Mouse (Mus musculus): Measurements from ENCODE around the gene Krt1.

Gene Krt1

DNA sequence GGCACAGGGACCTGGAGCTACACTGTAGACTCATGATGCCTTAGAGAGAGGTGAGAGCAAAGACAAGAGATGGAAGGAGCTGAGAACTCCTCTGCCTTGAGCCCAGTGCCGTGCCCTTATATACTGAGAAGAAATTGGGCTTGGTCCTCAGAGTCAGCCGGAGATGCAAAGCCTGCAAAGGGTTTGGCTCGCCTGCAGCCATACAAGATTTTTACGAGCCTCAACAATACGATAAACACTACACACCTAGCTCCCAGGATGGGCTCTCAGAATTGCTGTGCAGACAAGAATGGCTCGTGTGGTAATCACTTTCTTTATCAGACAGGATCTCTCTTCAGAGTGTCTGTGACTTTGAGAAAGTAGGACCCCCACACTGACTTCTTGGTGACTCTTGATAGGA is at the start of gene Krt1:
Krt1 (minus strand) TSS at position 101 of the 400 bp plus-strand sequence.
- no peak for DNase-seq (ENCODE audit: low spot score)

DNA sequence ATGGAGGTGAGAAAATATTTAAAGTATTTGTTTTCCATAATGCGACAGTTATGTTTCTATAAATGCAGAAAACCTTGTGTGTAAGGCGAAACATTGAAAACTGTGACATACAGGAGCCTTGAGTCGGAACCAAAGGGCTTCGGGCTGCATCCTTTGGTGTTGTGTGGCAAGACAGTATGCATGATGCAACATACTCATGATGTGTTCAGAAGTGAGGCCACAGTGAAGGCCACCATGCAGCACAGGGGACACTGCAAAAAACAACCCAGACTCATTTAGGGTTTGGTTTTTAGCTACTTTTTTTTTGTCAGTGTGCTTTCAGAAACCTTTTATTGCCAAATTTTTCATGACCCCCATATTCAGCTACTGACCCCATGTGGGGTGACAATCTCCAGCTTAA is 44.6 kb upstream of the Krt1 start:
- no peak for DNase-seq (ENCODE audit: low spot score)

DNA sequence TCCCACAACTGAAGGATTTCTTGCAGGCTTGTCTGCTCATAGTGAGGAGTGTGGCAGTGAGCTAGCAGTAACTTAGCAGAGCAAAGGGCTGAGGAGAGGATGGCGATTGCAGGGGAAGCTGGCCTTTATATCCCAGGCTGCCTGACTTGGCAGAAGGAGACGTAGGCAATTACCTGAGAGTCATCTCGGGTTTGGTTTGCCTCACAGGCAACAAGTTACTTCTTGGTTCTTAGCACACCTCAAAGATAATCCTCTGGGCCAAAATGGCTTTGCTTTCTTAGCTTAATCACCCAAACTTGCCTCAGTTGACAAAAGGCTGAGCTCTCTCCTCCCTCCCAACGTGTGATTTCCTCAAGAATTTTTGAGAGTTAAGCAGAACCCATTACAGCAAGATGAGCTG is 42.2 kb upstream of the Krt1 start, which contains the start of gene Krt76:
Krt76 (minus strand) TSS at position 101 of the 400 bp plus-strand sequence.
- DNase-seq (ENCODE audit: low spot score), result no peak

DNA sequence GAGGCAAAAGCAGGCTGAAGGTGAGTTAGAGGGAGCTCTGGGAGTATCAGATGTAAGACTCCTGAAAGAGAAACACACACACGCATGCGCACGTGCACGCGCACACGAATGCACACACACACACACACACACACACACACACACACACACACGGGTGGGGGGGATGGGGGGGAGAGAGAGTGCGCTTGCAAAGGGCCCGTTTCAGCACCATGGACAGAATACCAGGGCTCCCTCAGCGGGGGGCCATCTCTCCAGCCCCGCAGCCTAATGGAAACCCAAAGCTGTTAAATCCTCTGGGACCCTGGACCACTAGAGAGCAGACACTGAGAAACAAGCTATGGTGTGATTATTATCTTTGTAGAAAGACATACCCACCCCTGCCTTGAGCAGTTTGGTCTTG is 29.2 kb upstream of the Krt1 start:
- DNase-seq (ENCODE audit: low spot score), result no peak

DNA sequence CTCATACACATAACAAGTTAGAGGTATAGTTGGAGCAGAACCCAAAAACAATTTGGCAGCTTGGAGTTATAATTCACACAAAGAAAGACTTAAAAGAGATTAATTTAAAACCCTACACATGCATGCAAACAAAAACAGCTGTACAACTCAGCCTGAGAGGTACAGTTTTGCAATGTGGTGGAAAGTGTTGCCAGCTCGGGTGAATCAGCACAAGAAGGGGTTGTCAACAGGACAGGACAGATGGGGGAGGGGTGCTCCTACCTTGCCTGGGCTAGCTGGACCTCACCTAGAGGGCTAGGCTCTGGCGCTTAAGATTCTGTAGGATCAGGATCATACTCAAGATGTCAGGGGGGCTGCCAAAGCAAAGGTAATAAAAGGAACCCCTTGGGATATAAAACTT is 27.4 kb upstream of the Krt1 start:
- DNase-seq (ENCODE audit: low spot score), result no peak

DNA sequence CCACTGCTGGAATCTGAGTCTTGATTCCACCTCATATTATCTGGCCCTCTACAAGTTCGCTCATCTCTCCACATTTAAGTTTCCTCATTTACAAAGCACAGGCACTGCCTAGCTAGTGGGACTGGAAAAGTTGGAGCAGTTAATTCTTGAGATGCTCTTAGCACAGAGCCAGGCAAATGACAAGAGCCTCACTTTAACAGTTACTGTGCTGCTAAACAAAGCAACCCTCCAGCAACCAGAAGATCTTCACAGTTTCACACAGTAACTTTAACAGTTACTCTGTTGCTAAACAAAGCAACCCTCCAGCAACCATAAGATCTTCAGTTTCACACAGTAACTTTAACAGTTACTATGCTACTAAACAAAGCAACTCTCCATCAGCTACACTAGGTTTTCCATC is 23.8 kb upstream of the Krt1 start:
- no peak for DNase-seq (ENCODE audit: low spot score)

DNA sequence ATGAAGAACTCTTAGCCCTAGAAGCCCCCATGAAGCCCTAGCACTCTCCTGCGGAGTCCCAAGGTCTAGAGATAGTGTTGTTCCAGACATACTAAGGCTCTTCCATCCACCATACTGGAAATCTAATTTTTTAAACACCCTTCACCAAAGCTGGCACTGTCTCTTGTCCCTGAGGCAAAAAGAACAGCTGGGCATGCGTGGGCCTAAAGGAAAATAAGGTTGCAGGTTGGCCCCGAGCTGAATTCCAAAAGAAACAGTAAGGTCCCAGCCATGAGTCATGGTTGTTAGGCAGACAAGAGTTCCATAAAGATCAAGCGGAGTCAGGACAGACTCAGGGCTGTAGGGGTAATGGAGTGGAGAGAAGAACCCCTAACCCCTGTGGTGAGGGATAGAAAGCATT is 22.6 kb upstream of the Krt1 start:
- no peak for DNase-seq (ENCODE audit: low spot score)

DNA sequence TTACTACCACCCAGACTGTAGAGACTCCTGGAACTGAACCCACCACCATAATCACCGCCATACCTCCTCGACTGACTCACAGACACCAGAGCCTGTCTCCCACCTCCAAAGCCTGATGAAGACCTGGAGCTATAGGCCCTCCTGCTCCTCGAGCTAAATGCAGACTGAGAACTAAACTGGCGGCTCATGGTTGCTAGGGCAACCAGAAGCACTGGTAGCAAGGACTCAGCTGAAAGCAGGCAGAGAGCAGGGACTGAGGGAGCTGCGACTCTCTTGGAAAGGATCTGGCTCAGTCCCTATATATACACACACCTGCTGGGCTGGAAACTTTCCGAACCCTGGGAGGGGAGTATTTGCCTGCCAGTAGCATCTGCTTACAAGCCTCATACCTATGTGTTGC is 18.8 kb upstream of the Krt1 start, which contains the start of gene Krt77:
Krt77 (minus strand) TSS at position 275 of the 400 bp plus-strand sequence.
- DNase-seq (ENCODE audit: low spot score), result no peak

DNA sequence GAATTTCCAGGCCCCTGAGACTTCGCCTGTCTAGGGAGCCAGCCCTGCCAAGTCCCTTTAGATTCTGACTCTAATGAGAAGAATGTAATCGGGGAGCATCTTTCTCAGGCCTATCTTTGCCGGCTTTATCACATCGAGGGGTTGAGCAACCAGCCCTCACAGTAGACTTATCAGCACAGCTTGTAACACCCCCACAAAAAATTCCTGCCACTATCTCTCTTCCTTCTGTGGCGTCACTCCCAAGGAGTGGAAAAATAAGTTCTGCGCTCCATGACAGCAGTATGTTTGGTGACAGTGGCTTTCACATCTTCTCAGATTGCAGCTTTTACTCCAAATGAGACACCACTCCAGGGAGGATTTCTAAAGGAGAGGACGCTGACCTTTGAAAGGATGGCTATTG is 16.2 kb upstream of the Krt1 start:
- DNase-seq (ENCODE audit: low spot score), result no peak

DNA sequence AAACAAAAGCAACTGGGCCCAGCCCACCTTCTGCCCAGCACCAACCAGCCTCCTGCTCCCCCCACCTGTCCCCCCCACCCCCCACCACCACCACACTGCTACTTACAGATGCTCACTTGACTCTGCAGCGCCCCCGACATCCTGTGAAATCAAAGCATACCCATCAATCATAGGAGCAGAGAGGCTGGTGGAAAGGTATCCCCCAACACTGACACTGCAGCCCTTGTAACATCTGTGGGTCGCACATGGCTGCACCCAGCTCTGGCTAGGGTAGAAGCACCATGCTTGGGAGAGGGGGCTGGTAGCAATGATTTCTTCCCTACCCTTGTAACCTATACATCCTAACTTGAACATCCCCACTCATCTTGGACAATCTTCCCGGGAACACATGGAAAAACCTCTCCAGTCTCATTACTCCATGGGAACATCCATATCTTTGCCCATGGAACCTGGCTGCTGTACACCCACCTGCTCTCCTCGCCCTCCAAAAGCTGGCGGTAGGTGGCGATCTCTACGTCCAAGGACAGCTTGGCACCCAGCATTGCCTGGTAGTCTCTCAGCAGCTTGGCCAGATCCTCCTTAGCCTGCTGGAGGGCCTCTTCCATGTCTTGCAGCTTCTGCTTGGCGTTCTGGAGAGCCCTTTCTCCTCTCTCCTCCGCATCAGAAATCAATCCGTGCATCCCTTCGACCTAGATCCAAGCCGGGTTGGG is 10.0 kb upstream of the Krt1 start:
- no peak for DNase-seq (ENCODE audit: low spot score)

DNA sequence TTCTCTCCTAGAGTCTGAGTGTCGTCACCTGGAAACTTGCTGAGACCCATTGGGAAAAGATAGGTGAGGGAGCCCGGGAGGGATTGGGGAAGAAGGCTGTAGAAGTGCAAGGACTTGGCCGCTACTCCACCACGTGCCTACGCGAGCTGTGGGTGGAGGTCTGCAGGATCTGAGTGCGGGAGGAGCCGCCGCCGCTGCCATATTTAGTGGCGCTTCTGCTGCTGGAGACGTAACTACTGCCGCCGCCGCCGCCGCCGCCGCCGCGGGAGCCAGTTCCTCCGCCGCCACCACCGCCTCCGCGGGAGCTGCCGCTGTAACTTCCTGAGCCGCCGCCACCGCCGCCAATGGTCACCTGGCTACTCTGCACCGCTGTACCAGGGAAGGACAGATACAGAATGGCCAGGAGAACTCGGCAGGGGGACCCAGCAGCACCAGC is 9.2 kb upstream of the Krt1 start:
- peak; percentile 6 for DNase-seq (ENCODE audit: low spot score)

DNA sequence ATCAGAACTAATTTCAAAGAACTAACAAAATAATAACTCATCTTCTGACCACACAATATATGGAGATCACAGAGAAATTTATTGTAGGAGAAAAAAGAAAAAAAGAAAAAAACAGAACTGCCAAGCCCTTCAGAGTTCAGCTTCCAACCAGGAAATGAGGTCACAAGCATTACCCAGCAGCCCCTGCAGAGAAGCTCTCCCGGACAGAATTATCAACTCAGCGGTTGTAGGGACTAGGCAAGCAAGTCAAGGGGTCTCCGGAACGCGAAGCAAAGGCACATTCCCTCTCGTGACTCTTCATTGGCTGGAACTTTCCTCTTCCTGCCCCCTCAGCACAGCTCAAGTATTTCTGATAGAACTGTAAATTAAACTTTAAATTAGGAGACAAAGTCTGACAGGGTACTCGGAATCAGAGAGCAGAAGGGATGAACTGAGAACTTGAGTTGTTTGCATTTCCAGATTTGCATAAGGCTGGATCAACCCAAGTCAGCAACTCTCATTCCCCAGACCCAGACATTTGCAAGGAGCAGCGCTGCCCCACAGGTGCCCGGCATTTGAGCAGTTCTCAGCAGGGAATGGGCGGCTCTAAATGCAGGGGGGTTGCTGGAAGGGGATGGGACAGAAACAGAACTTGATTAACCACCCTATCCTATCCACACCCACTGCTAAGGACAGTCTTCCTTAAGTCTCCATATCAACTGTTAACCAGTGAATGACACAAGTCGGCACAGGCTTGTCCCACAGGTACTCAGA is 8.3 kb upstream of the Krt1 start:
- no peak for DNase-seq (ENCODE audit: low spot score)

DNA sequence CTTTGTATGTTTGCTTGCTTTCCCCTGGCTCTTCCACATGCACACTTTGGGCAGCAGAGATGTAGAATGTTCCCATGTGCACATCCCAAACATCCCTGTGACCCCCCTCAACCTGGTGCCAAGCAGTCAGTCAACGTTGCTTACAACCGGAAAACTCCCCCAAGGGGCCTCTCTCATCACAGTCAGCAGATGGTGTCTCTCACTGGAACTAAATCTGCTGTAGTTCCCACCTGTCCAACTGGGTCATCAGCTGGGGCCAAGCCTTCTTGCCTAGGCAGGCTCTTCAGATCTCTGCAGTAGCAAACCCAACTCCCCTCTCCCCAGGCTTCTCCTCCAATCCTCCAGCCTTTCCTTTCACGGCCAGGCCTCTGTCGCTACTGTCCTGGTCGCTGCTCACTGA is 6.1 kb upstream of the Krt1 start:
- DNase-seq (ENCODE audit: low spot score), result no peak

DNA sequence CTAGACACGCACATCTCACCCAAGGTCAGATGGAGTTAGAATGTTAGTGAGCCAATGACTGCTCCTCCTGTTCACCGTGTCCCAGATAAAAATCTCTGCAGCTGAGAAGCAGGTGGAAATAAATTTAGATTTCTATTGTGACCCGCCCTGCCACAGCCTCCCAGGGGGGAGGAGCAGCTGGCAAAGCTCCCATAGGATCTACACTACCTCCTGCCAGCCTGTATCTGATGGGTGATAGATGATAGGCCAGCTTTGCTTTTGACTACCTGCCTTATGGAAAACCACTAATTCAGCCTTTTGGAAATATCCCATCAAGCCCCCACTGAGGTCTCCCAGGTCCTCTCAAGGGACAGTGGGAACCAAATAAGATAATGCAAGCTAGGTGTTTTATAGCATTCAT is 5.1 kb upstream of the Krt1 start:
- DNase-seq (ENCODE audit: low spot score), result no peak

DNA sequence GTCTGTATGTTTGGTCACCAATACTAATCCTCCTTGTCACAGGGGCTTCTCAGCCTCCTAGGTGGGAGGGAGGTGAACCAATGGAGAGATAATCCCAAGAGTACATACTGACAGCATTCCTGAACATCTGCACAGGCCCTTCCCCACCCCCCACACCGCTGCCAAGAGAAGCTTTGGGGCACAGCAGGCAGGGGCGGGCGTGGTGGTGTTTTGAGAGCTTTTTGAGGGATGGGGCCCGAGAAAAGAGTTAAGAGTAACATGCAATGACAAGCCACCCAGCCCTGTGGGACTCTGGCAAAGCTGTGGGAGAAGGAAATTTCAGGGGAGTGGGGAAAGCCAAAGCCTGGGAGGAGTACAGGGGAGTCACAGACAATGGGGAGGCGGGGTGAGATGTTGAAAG is 3.7 kb upstream of the Krt1 start:
- no peak for DNase-seq (ENCODE audit: low spot score)

DNA sequence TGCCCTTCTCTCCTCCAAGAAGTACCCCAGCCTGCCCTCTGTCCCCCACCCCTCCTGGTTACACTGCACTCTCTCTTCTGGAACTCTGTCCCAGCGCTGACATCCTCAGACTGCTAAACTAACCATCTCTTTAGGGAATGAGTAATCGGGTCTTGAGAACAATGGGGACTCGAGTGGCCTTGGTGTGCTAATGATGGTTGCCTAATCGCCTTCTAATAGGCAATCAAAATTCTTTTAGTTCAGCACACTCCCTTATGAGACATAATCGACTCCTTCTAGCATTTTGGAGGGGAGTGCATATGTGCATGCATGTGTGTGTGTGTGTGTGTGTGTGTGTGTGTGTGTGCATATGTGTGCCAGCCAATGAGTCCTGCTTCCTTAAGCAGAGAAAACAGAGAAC is 2.0 kb upstream of the Krt1 start:
- no peak for DNase-seq (ENCODE audit: low spot score)

DNA sequence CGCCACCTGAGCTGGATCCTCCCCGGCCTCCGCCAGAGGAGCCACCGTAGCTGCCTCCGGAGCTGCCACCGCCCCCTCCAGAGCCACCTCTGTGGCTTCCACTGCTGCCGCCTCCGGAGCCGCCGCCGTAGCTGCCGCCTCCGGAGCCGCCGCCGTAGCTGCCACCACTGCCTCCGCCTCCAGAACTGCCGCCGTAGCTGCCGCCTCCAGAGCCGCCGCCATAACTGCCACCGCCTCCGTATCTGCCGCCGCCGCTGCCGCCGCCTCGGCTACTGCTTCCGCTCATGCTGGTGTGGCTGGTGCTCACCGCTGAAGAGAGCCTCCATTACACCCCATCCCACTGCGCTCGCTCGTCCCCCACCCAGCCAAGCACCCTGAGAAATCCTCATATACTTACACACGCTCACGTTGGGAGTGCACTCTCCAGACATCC is 4.6 kb downstream of the Krt1 start:
- no peak for DNase-seq (ENCODE audit: low spot score)

DNA sequence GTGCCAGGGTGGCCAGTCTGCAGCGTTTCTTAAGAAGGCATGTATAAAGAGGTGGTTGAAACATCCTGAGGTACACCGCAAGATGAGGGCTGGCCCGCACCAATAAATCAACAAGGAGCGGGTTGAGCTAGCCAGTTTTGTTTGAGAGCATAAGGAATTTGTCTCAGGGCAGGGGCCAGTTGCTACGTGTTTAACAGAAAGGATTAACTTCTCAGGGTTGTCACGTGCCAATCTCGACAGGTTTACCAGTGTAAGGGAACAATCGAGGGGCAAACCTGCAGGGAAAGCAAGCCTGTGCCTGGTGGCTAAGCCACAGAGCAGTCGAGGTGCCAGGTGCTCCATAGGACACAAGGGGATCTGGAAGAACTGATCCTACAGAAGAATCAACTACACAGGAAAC is 7.4 kb downstream of the Krt1 start:
- no peak for DNase-seq (ENCODE audit: low spot score)

DNA sequence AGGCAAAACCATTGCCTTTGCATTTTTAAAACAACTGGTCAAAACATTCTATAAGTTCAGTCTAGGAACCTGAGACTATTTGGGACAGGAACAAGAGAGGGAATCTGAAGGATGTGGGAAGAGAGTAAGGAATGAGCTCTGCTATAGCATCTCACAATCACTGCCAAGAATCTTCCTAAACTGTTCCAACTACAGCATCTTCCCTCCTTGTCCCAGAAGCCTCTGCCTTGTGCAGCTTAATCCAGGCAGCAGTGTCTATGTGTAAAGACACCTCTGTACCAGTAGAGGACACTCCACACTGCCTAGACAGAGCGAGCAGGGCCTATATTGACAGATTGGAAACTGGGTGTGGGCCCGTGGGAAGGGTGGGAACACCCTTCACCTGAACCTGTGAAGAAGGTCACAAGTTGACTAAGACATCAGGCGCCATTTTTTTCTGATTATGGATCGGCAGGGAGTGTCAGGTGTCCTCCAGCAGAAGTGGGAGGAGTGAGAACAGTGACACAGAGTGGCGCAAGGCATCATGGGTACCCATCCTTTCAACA is 15.7 kb downstream of the Krt1 start:
- DNase-seq (ENCODE audit: low spot score), result no peak

DNA sequence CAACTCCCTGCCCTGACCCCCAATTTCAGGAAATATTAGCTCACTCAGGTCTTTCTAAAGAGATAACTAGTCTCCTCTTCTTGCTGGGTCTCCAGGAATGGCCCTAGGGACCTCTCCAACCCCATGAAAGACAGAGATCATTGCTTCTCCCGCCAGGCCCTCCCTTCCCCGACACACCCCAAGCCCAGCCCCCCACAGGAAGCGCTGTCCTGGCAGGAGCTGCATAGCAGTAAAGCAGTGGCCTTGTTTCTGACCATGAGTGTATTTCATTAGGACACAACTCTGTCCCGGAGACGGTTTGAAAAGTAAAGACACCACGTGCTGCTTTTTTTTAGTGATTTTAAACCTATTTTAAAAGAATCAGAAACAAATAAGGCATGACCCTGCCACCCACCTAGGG is 17.5 kb downstream of the Krt1 start:
- DNase-seq (ENCODE audit: low spot score), result no peak

DNA sequence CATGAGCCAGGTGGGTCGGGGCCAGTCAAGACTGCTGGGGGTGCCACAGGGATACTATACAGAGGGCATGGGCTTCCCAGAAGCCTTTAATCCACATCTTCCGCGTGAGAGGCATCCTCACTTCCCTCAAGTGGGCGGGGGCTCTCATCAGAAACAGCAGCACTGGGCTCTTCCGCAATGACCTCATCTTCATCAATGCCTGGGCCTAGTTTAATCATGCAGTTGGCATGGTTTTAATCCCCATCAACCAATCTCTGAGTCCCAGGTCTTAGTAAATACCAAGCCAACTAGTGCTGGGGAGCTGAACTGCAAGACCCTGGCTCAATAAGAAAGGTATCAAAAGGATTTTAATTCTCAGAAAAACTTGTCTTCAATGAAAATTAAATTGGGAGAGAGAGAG is 21.2 kb downstream of the Krt1 start:
- no peak for DNase-seq (ENCODE audit: low spot score)

DNA sequence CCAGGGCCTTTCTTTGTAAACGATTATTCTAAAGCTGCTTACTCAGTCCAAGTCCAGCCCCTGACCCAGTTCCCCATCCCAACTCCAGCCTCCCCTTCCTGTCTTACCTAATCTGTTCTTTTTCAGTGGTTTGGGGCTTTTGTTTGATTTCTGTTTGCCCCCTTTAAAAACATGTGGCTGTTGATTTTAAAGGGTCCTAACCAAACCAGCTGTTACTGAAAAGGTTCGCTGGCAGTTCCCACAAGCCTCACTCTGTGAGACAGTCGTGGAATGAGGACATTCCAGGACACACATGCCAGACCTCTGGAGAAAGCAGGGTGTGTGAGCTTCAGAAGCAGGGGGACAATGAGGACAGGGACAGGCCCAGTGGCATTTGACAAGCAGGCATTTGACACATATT is 28.8 kb downstream of the Krt1 start:
- no peak for DNase-seq (ENCODE audit: low spot score)

DNA sequence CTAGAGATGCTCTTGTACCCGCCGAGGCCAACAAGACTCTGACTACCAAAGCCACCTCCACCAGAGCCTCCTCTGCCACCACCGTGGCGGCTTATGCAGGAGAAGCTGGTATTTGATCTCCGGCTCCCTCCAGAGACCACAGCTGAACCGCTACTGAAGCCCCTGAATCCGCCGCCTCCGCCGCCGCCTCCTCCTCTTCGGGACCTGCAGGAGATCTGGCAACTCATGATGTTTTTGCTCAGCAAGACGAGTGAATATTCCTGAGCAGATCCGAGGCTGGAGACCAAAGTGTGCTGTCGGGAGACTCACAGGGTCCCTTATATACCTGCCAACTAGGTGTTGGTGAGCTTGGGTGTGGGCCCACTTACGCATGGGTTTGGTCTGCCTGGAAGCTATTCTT is 32.7 kb downstream of the Krt1 start, which contains the start of gene Krt2:
Krt2 (minus strand) TSS at position 295 of the 400 bp plus-strand sequence.
- DNase-seq (ENCODE audit: low spot score), result no peak
